Mouse (Mus musculus): Measurements from ENCODE around the gene Smpdl3b. TPM values are rescaled to one million over a fixed set of nuclear protein-coding genes. Genes with fewer than 3 reads are reported as not detected.
A peak's percentile ranks its signal among the peaks of the same experiment; 100 is the strongest.
"Not testable (repeated sequence)": the region's sequence is repeated elsewhere in the genome, so short reads cannot be mapped to it uniquely, and the experiment has no call there.

The Smpdl3b gene
- polyA plus RNA-seq, 1 experiment from 2014 or later, result 1.9 TPM

GRCm38 (mm10) chr4:132747664-132748259 lies 9.3 kb downstream of the Smpdl3b start:
- Histone ChIP-seq H3K4me1 (peaks cover 37% of the 10 kb centered on the region), H3K9ac (no peak overlapping the region), H3K27me3 (replicated peaks) (no peaks in the 10 kb centered on the region), H3K4me2 (peak overlapping the region; percentile 47), H3K4me3 (no peak overlapping the region), H3K27ac (peak overlapping the region; percentile 53), H3K36me3 (no peaks in the 10 kb centered on the region), H3K9me3 (replicated peaks) (no peaks in the 10 kb centered on the region)
- peak; percentile 42; the same call in 1 of the 2 replicates for ATAC-seq
- WGBS (ENCODE audit: insufficient replicate concordance), result 22% methylated on average over 9 of the region's 9 CpGs

- peak overlapping the region; percentile 47 for H3K4me2 ChIP-seq
- H3K4me1 ChIP-seq, result peaks cover 37% of the 10 kb centered on the region
- no peak; the same call in 1 of the 2 replicates for ATAC-seq
- H3K27ac ChIP-seq, result peak overlapping the region; percentile 53
- H3K9ac ChIP-seq, result no peak overlapping the region
- no peaks in the 10 kb centered on the region for H3K27me3 ChIP-seq (replicated peaks)
- no peaks in the 10 kb centered on the region for H3K9me3 ChIP-seq (replicated peaks)
- no peaks in the 10 kb centered on the region for H3K36me3 ChIP-seq
- H3K4me3 ChIP-seq, result no peak overlapping the region
- WGBS (ENCODE audit: insufficient replicate concordance), result 59% methylated on average over 9 of the region's 9 CpGs
Measured at GRCm38 (mm10) chr4:132746911-132747517, 10.0 kb downstream of the Smpdl3b start.

- WGBS (ENCODE audit: insufficient replicate concordance), result 53% methylated on average over 11 of the region's 11 CpGs
- no peak overlapping the region for H3K4me3 ChIP-seq
- no peak overlapping the region for H3K4me2 ChIP-seq
- H3K27me3 ChIP-seq (replicated peaks), result no peaks in the 10 kb centered on the region; the same call in 1 of the 2 replicates
- ATAC-seq, result no peak
- no peaks in the 10 kb centered on the region for H3K36me3 ChIP-seq
- H3K27ac ChIP-seq, result no peak overlapping the region
- H3K9me3 ChIP-seq (replicated peaks), result no peaks in the 10 kb centered on the region
- H3K4me1 ChIP-seq, result peaks cover 37% of the 10 kb centered on the region
- H3K9ac ChIP-seq, result no peak overlapping the region
Measured at GRCm38 (mm10) chr4:132743992-132744911, 12.8 kb downstream of the Smpdl3b start.

GRCm38 (mm10) chr4:132741491-132741890 lies 15.6 kb downstream of the Smpdl3b start:
- 67% methylated on average over 7 of the region's 7 CpGs for WGBS (ENCODE audit: insufficient replicate concordance)
- no peak for ATAC-seq

GRCm38 (mm10) chr4:132737154-132737553 lies 19.9 kb downstream of the Smpdl3b start:
- H3K9ac ChIP-seq; ATAC-seq; H3K27ac ChIP-seq; H3K36me3 ChIP-seq; H3K4me2 ChIP-seq; H3K27me3 ChIP-seq (replicated peaks); H3K9me3 ChIP-seq (replicated peaks); H3K4me3 ChIP-seq: not testable (repeated sequence)
- 85% methylated on average over 9 of the region's 9 CpGs for WGBS (ENCODE audit: insufficient replicate concordance)
- peaks cover 32% of the 10 kb centered on the region for H3K4me1 ChIP-seq

More at GRCm38 (mm10) chr4:132741491-132741890, 15.6 kb downstream of the Smpdl3b start:
- no peaks in the 10 kb centered on the region for H3K9me3 ChIP-seq (replicated peaks)
- no peak overlapping the region for H3K4me3 ChIP-seq
- H3K27me3 ChIP-seq (replicated peaks), result no peaks in the 10 kb centered on the region; the same call in 1 of the 2 replicates
- H3K4me1 ChIP-seq, result peaks cover 16% of the 10 kb centered on the region
- no peak overlapping the region for H3K9ac ChIP-seq
- no peak overlapping the region for H3K27ac ChIP-seq
- H3K4me2 ChIP-seq, result no peak overlapping the region
- H3K36me3 ChIP-seq, result no peaks in the 10 kb centered on the region

GRCm38 (mm10) chr4:132735894-132736293 lies 21.2 kb downstream of the Smpdl3b start:
- Histone ChIP-seq H3K27ac (no peak overlapping the region), H3K4me2 (no peak overlapping the region), H3K9ac (no peak overlapping the region), H3K4me1 (peaks cover 42% of the 10 kb centered on the region), H3K4me3 (no peak overlapping the region), H3K36me3 (no peaks in the 10 kb centered on the region), H3K27me3 (replicated peaks) (no peaks in the 10 kb centered on the region; the same call in 1 of the 2 replicates), H3K9me3 (replicated peaks) (no peaks in the 10 kb centered on the region)
- ATAC-seq, result no peak
- WGBS (ENCODE audit: insufficient replicate concordance), result 44% methylated on average over 3 of the region's 3 CpGs

GRCm38 (mm10) chr4:132735389-132735788 lies 21.7 kb downstream of the Smpdl3b start:
- no peak overlapping the region for H3K27ac ChIP-seq
- no peak for ATAC-seq
- H3K4me1 ChIP-seq, result peaks cover 42% of the 10 kb centered on the region
- no peak overlapping the region for H3K4me2 ChIP-seq
- no peak overlapping the region for H3K4me3 ChIP-seq
- H3K27me3 ChIP-seq (replicated peaks), result no peaks in the 10 kb centered on the region; the same call in 1 of the 2 replicates
- H3K36me3 ChIP-seq, result no peaks in the 10 kb centered on the region
- H3K9me3 ChIP-seq (replicated peaks), result no peaks in the 10 kb centered on the region
- 72% methylated on average over 2 of the region's 2 CpGs for WGBS (ENCODE audit: insufficient replicate concordance)
- H3K9ac ChIP-seq, result no peak overlapping the region

GRCm38 (mm10) chr4:132734766-132735165 lies 22.3 kb downstream of the Smpdl3b start:
- Histone ChIP-seq H3K27me3 (replicated peaks) (no peaks in the 10 kb centered on the region; the same call in 1 of the 2 replicates), H3K4me2 (no peak overlapping the region), H3K4me3 (no peak overlapping the region), H3K9me3 (replicated peaks) (no peaks in the 10 kb centered on the region), H3K36me3 (no peaks in the 10 kb centered on the region), H3K4me1 (peaks cover 42% of the 10 kb centered on the region), H3K9ac (no peak overlapping the region), H3K27ac (no peak overlapping the region)
- WGBS (ENCODE audit: insufficient replicate concordance), result 78% methylated on average over 2 of the region's 2 CpGs
- ATAC-seq, result no peak

- Histone ChIP-seq H3K27me3 (replicated peaks) (no peaks in the 10 kb centered on the region), H3K27ac (no peak overlapping the region), H3K9me3 (replicated peaks) (no peaks in the 10 kb centered on the region), H3K4me2 (0 out of 2 replicates have a peak overlapping the region, but pooled peaks have one; percentile 88), H3K9ac (no peak overlapping the region), H3K4me3 (no peak overlapping the region), H3K36me3 (no peaks in the 10 kb centered on the region), H3K4me1 (peaks cover 49% of the 10 kb centered on the region)
- ATAC-seq, result no peak
- WGBS (ENCODE audit: insufficient replicate concordance), result 82% methylated on average over 25 of the region's 25 CpGs
Measured at GRCm38 (mm10) chr4:132733071-132733770, 23.8 kb downstream of the Smpdl3b start.

GRCm38 (mm10) chr4:132732148-132732684 lies 24.8 kb downstream of the Smpdl3b start, which contains the start of gene Xkr8:
Gene Xkr8 (minus strand): TSS chr4:132732546.
- Histone ChIP-seq H3K9ac (peak within 1 kb of the TSS; percentile 66), H3K4me1 (peaks cover 53% of the 10 kb centered on the region), H3K4me2 (peak within 1 kb of the TSS; percentile 88), H3K4me3 (peak within 1 kb of the TSS; percentile 64), H3K27me3 (replicated peaks) (no peaks in the 10 kb centered on the region), H3K36me3 (peaks cover 4% of the 10 kb centered on the region), H3K9me3 (replicated peaks) (no peaks in the 10 kb centered on the region), H3K27ac (no peak within 1 kb of the TSS)
- ATAC-seq, result peak; percentile 92
- WGBS (ENCODE audit: insufficient replicate concordance), result 1% methylated on average over 34 of the region's 34 CpGs

GRCm38 (mm10) chr4:132731616-132732015 lies 25.4 kb downstream of the Smpdl3b start:
- H3K27me3 ChIP-seq (replicated peaks), result no peaks in the 10 kb centered on the region
- ATAC-seq, result no peak
- H3K4me2 ChIP-seq, result peak overlapping the region; percentile 88
- H3K27ac ChIP-seq, result no peak overlapping the region
- H3K9me3 ChIP-seq (replicated peaks), result no peaks in the 10 kb centered on the region
- H3K36me3 ChIP-seq, result peaks cover 6% of the 10 kb centered on the region
- peak overlapping the region; percentile 66; the same call in 1 of the 2 replicates for H3K9ac ChIP-seq
- peaks cover 53% of the 10 kb centered on the region for H3K4me1 ChIP-seq
- peak overlapping the region; percentile 64 for H3K4me3 ChIP-seq
- WGBS (ENCODE audit: insufficient replicate concordance), result 32% methylated on average over 12 of the region's 12 CpGs

Measured in liver, embryonic 12.5 days (tissue).